Mouse (Mus musculus) embryonic facial prominence, embryonic 10.5 days (tissue): ENCODE data around the gene Mycbpap. TPM values are rescaled to one million over a fixed set of nuclear protein-coding genes. Genes with fewer than 3 reads are reported as not detected.

Experiments used
- DNase-seq: peaks from one replicate; pipeline ENCODE4 v3.0.0-alpha.2; 2017; ENCODE audit warnings: low spot score
- H3K27ac ChIP-seq: fragments of 300-500 bp; sonication (generic); replicated peaks from 2 replicates; pipeline ENCODE4 v1.5.1; 2016; ENCODE audit warnings: mild to moderate bottlenecking
- H3K27me3 ChIP-seq: fragments of 300-500 bp; sonication (generic); replicated peaks from 2 replicates; pipeline ENCODE4 v1.6.1; 2016; ENCODE audit warnings: low read depth, mild to moderate bottlenecking; ENCODE audit not compliant: poor library complexity, severe bottlenecking
- H3K36me3 ChIP-seq: fragments of 300-500 bp; sonication (generic); replicated peaks from 2 replicates; pipeline ENCODE4 v1.6.1; 2016; ENCODE audit warnings: mild to moderate bottlenecking, moderate library complexity
- H3K4me1 ChIP-seq: fragments of 300-500 bp; sonication (generic); 2 replicates; pipeline ENCODE4 v1.6.1; 2016
- H3K4me3 ChIP-seq: fragments of 300-500 bp; sonication (generic); 2 replicates; pipeline ENCODE4 v1.5.1; 2016; ENCODE audit warnings: mild to moderate bottlenecking, moderate library complexity
- H3K9me3 ChIP-seq: fragments of 300-500 bp; sonication (generic); 2 replicates; pipeline ENCODE4 v1.6.1; 2016; ENCODE audit warnings: mild to moderate bottlenecking
- WGBS: fragments of 180-500 bp; shearing (Covaris S2); methylation state at CpG from one replicate; pipeline ENCODE4 v1.1.7; 2016; 5-methylcytosine and 5-hydroxymethylcytosine counted together
- polyA plus RNA-seq: library from polyadenylated mRNA; unstranded; fragments of >200 nt; fragmentation: Nextera tagmentation; extraction: Ambion mirVana; gene quantifications from 2 replicates; pipeline ENCODE4 v1.2.1, GENCODE M21; 2016

The Mycbpap gene
- polyA plus RNA-seq, 1 experiment from 2014 or later = 2.7 TPM

GRCm38 (mm10) chr11:94513452-94513851 is 8.1 kb downstream of the Mycbpap start:
- Histone ChIP-seq H3K27me3 (no peaks in the 10 kb centered on the region), H3K9me3 (0 out of 2 replicates have a peak, but pooled peaks cover 2% of the 10 kb centered on the region), H3K36me3 (no peaks in the 10 kb centered on the region), H3K4me1 (peaks cover 9% of the 10 kb centered on the region; the same call in 1 of the 2 replicates), H3K27ac (no peak overlapping the region), H3K4me3 (no peak overlapping the region)
- DNase-seq = no peak
- WGBS = 69% methylated on average over 9 of the region's 9 CpGs

- Histone ChIP-seq H3K36me3 (no peaks in the 10 kb centered on the region), H3K4me3 (no peak overlapping the region), H3K27ac (no peak overlapping the region), H3K9me3 (0 out of 2 replicates have a peak, but pooled peaks cover 2% of the 10 kb centered on the region), H3K27me3 (no peaks in the 10 kb centered on the region), H3K4me1 (peaks cover 8% of the 10 kb centered on the region; the same call in 1 of the 2 replicates)
- no peak for DNase-seq
- WGBS = 93% methylated on average over 10 of the region's 10 CpGs
Measured at GRCm38 (mm10) chr11:94508976-94509375, 12.6 kb downstream of the Mycbpap start.

- Histone ChIP-seq H3K9me3 (no peaks in the 10 kb centered on the region), H3K4me1 (peaks cover 42% of the 10 kb centered on the region), H3K27ac (no peak overlapping the region), H3K27me3 (peaks cover 64% of the 10 kb centered on the region), H3K4me3 (no peak overlapping the region), H3K36me3 (no peaks in the 10 kb centered on the region)
- no peak for DNase-seq
- 85% methylated on average over 8 of the region's 8 CpGs for WGBS
Measured at GRCm38 (mm10) chr11:94501482-94501881, 20.1 kb downstream of the Mycbpap start.

- H3K36me3 ChIP-seq = no peaks in the 10 kb centered on the region
- peak overlapping the region; percentile 81 for H3K27ac ChIP-seq
- peaks cover 73% of the 10 kb centered on the region for H3K27me3 ChIP-seq
- 22% methylated on average over 8 of the region's 8 CpGs for WGBS
- peak overlapping the region; percentile 60 for H3K4me3 ChIP-seq
- DNase-seq = no peak
- H3K9me3 ChIP-seq = no peaks in the 10 kb centered on the region
- peaks cover 43% of the 10 kb centered on the region for H3K4me1 ChIP-seq
Measured at GRCm38 (mm10) chr11:94500362-94500761, 21.2 kb downstream of the Mycbpap start.

GRCm38 (mm10) chr11:94499661-94500152 is 21.8 kb downstream of the Mycbpap start, which contains the start of gene Epn3:
Gene Epn3 (minus strand): TSS chr11:94499974.
- peaks cover 80% of the 10 kb centered on the region for H3K27me3 ChIP-seq
- H3K4me1 ChIP-seq = peaks cover 49% of the 10 kb centered on the region
- no peaks in the 10 kb centered on the region for H3K9me3 ChIP-seq
- H3K27ac ChIP-seq = peak within 1 kb of the TSS; percentile 81
- peak; percentile 84 for DNase-seq
- WGBS = under 1% methylated on average over 26 of the region's 26 CpGs
- H3K36me3 ChIP-seq = no peaks in the 10 kb centered on the region
- peak within 1 kb of the TSS; percentile 60 for H3K4me3 ChIP-seq

- Histone ChIP-seq H3K27me3 (peaks cover 87% of the 10 kb centered on the region), H3K27ac (peak overlapping the region; percentile 81), H3K4me3 (peak overlapping the region; percentile 60), H3K4me1 (peaks cover 49% of the 10 kb centered on the region), H3K9me3 (no peaks in the 10 kb centered on the region), H3K36me3 (no peaks in the 10 kb centered on the region)
- no peak for DNase-seq
- WGBS = 6% methylated on average over 2 of the region's 2 CpGs
Measured at GRCm38 (mm10) chr11:94499035-94499434, 22.5 kb downstream of the Mycbpap start.

GRCm38 (mm10) chr11:94498093-94498996 is 23.2 kb downstream of the Mycbpap start:
- 19% methylated on average over 19 of the region's 19 CpGs for WGBS

GRCm38 (mm10) chr11:94495415-94495814 is 26.1 kb downstream of the Mycbpap start:
- Histone ChIP-seq H3K27ac (no peak overlapping the region), H3K4me3 (no peak overlapping the region), H3K9me3 (no peaks in the 10 kb centered on the region), H3K36me3 (no peaks in the 10 kb centered on the region), H3K27me3 (peaks cover 98% of the 10 kb centered on the region), H3K4me1 (peaks cover 58% of the 10 kb centered on the region)
- 78% methylated on average over 3 of the region's 3 CpGs for WGBS
- DNase-seq = no peak

More at GRCm38 (mm10) chr11:94498093-94498996, 23.2 kb downstream of the Mycbpap start:
- Histone ChIP-seq H3K36me3 (no peaks in the 10 kb centered on the region), H3K9me3 (no peaks in the 10 kb centered on the region), H3K27me3 (peaks cover 93% of the 10 kb centered on the region), H3K27ac (peak overlapping the region; percentile 81), H3K4me1 (peaks cover 49% of the 10 kb centered on the region), H3K4me3 (peak overlapping the region; percentile 60)
- DNase-seq = peak; percentile 58

- H3K4me3 ChIP-seq = peak overlapping the region; percentile 67
- peaks cover 96% of the 10 kb centered on the region for H3K27me3 ChIP-seq
- no peak for DNase-seq
- peaks cover 41% of the 10 kb centered on the region for H3K4me1 ChIP-seq
- no peaks in the 10 kb centered on the region for H3K9me3 ChIP-seq
- H3K27ac ChIP-seq = peak overlapping the region; percentile 81; the same call in 1 of the 2 replicates
- H3K36me3 ChIP-seq = no peaks in the 10 kb centered on the region
- WGBS = 68% methylated on average over 7 of the region's 7 CpGs
Measured at GRCm38 (mm10) chr11:94491749-94492099, 29.8 kb downstream of the Mycbpap start.

- peak overlapping the region; percentile 81 for H3K27ac ChIP-seq
- H3K4me1 ChIP-seq = peaks cover 42% of the 10 kb centered on the region
- peak; percentile 78 for DNase-seq
- H3K9me3 ChIP-seq = no peaks in the 10 kb centered on the region
- peaks cover 96% of the 10 kb centered on the region for H3K27me3 ChIP-seq
- H3K36me3 ChIP-seq = no peaks in the 10 kb centered on the region
- WGBS = 5% methylated on average over 55 of the region's 55 CpGs
- peak overlapping the region; percentile 67 for H3K4me3 ChIP-seq
Measured at GRCm38 (mm10) chr11:94491035-94491748, 30.4 kb downstream of the Mycbpap start.

- Histone ChIP-seq H3K27me3 (peaks cover 98% of the 10 kb centered on the region), H3K9me3 (no peaks in the 10 kb centered on the region), H3K4me1 (peaks cover 37% of the 10 kb centered on the region), H3K4me3 (no peak overlapping the region), H3K36me3 (no peaks in the 10 kb centered on the region), H3K27ac (peak overlapping the region; percentile 5; the same call in 1 of the 2 replicates)
- peak; percentile 45 for DNase-seq
- WGBS = 28% methylated on average over 4 of the region's 4 CpGs
Measured at GRCm38 (mm10) chr11:94489745-94490144, 31.8 kb downstream of the Mycbpap start.

GRCm38 (mm10) chr11:94488767-94489533 is 32.6 kb downstream of the Mycbpap start:
- Histone ChIP-seq H3K36me3 (no peaks in the 10 kb centered on the region), H3K4me1 (peaks cover 39% of the 10 kb centered on the region), H3K27me3 (peaks cover 98% of the 10 kb centered on the region), H3K4me3 (no peak overlapping the region), H3K9me3 (no peaks in the 10 kb centered on the region), H3K27ac (peak overlapping the region; percentile 5; the same call in 1 of the 2 replicates)
- WGBS = 84% methylated on average over 11 of the region's 11 CpGs
- no peak for DNase-seq
